Mouse (Mus musculus) hindbrain, postnatal 0 days (tissue): ENCODE data around the gene Dcun1d3. TPM values are rescaled to one million over a fixed set of nuclear protein-coding genes. Genes with fewer than 3 reads are reported as not detected.
A peak's percentile ranks its signal among the peaks of the same experiment; 100 is the strongest.

Experiments
- ATAC-seq: fragments of 200-750 bp; cut with Nextera tagmentation; 2 replicates; pipeline ENCODE4 v1.8.0; 2017; ENCODE audit warnings: mild to moderate bottlenecking, moderate TSS enrichment, moderate library complexity
- DNase-seq: peaks from one replicate; pipeline ENCODE4 v3.0.0-alpha.2; 2015; ENCODE audit warnings: low spot score
- H3K27ac ChIP-seq: fragments of 300-500 bp; sonication (generic); 2 replicates; pipeline ENCODE4 v1.5.1; 2014; ENCODE audit warnings: mild to moderate bottlenecking
- H3K27me3 ChIP-seq: fragments of 300-500 bp; sonication (generic); 2 replicates; pipeline ENCODE4 v1.6.1; 2014; ENCODE audit warnings: low read length, mixed read lengths; ENCODE audit not compliant: insufficient read depth
- H3K36me3 ChIP-seq: fragments of 300-500 bp; sonication (generic); 2 replicates; pipeline ENCODE4 v1.6.1; 2014; ENCODE audit warnings: low read length, mixed read lengths; ENCODE audit not compliant: insufficient read depth
- H3K4me1 ChIP-seq: fragments of 300-500 bp; sonication (generic); 2 replicates; pipeline ENCODE4 v1.6.1; 2014; ENCODE audit warnings: antibody characterized with exemption, low read length, mixed read lengths; ENCODE audit not compliant: insufficient read depth
- H3K4me2 ChIP-seq: fragments of 300-500 bp; sonication (generic); 2 replicates; pipeline ENCODE4 v1.6.1; 2014; ENCODE audit warnings: low read depth, mild to moderate bottlenecking, low read length, moderate library complexity, mixed read lengths
- H3K4me3 ChIP-seq: fragments of 300-500 bp; sonication (generic); 2 replicates; pipeline ENCODE4 v1.5.1; 2014; ENCODE audit warnings: low read length
- H3K9ac ChIP-seq: fragments of 300-500 bp; sonication (generic); replicated peaks from 2 replicates; pipeline ENCODE4 v1.6.1; 2014; ENCODE audit warnings: mild to moderate bottlenecking, low read length, moderate library complexity, mixed read lengths
- H3K9me3 ChIP-seq: fragments of 300-500 bp; sonication (generic); 2 replicates; pipeline ENCODE4 v1.6.1; 2016; ENCODE audit warnings: low read length, mixed read lengths
- CTCF ChIP-seq: IDR thresholded peaks from 2 replicates; pipeline ENCODE4 v1.5.1; 2016; ENCODE audit warnings: antibody characterized with exemption, control low read depth, low read depth
- WGBS: fragments of 180-500 bp; shearing (Covaris S2); extraction: QIAGEN DNeasy Blood & Tissue Kit; methylation state at CpG from one replicate; pipeline ENCODE4 v1.1.7; 2014; 5-methylcytosine and 5-hydroxymethylcytosine counted together
- polyA plus RNA-seq: library from polyadenylated mRNA; unstranded; fragments of >200 nt; fragmentation: Nextera tagmentation; extraction: Ambion mirVana; gene quantifications from 2 replicates; pipeline ENCODE4 v1.2.1, GENCODE M21; 2015
- total RNA-seq: library from RNA; depleted of rRNA; stranded (reverse); fragments of >200 nt; gene quantifications from 2 replicates; pipeline ENCODE4 v1.2.3, GENCODE M21; 2014

Dcun1d3 gene
- total and polyA plus RNA-seq, 2 experiments from 2014 or later = 8.5 to 11.5 TPM

GRCm38 (mm10) chr7:119875776-119876440 lies 20.2 kb downstream of the Dcun1d3 start:
- DNase-seq (peak; percentile 27), ATAC-seq (no peak)

DNA sequence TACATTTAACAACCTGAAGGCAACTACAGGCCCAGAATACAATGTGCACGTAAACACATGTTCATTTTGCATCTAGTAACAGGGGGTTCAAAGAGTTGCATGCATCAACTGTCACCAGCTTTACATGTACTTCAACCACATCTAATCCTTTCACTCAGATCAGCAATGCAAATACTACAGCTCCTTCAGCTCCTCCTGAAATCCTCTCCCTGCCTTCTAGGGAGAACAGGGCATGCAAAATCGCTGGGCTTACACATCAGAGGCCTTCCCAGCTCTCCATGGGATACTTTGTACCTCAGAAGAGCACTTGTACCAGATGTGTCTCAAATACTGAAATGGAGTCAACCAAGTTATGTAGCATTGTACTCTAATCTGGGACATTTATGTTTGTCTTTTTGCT lies 23.0 kb downstream of the Dcun1d3 start:
- Histone ChIP-seq H3K4me3 (no peak overlapping the region), H3K4me1 (no peaks in the 10 kb centered on the region), H3K36me3 (no peaks in the 10 kb centered on the region), H3K27me3 (no peaks in the 10 kb centered on the region), H3K9me3 (no peaks in the 10 kb centered on the region), H3K9ac (no peak overlapping the region), H3K4me2 (no peak overlapping the region), H3K27ac (no peak overlapping the region)
- TF ChIP-seq CTCF = no peak
- no peak for ATAC-seq
- WGBS = 49% methylated on average over 2 of the region's 2 CpGs
- DNase-seq = no peak

More at GRCm38 (mm10) chr7:119875776-119876440, 20.2 kb downstream of the Dcun1d3 start:
- Histone ChIP-seq H3K9ac (no peak overlapping the region), H3K4me3 (no peak overlapping the region), H3K27ac (no peak overlapping the region), H3K36me3 (no peaks in the 10 kb centered on the region), H3K9me3 (no peaks in the 10 kb centered on the region), H3K4me1 (no peaks in the 10 kb centered on the region), H3K4me2 (no peak overlapping the region), H3K27me3 (no peaks in the 10 kb centered on the region)
- no peak for TF ChIP-seq CTCF
- 37% methylated on average over 3 of the region's 3 CpGs for WGBS

GRCm38 (mm10) chr7:119872204-119872603 lies 23.9 kb downstream of the Dcun1d3 start:
- no peak overlapping the region for H3K4me2 ChIP-seq
- H3K36me3 ChIP-seq = no peaks in the 10 kb centered on the region; the same call in 1 of the 2 replicates
- no peaks in the 10 kb centered on the region for H3K9me3 ChIP-seq
- DNase-seq (no peak), ATAC-seq (no peak)
- H3K4me3 ChIP-seq = no peak overlapping the region
- 92% methylated on average over 4 of the region's 4 CpGs for WGBS
- no peak overlapping the region for H3K9ac ChIP-seq
- no peaks in the 10 kb centered on the region for H3K4me1 ChIP-seq
- TF ChIP-seq CTCF = no peak
- no peak overlapping the region for H3K27ac ChIP-seq
- H3K27me3 ChIP-seq = no peaks in the 10 kb centered on the region

GRCm38 (mm10) chr7:119866136-119866535 lies 30.0 kb downstream of the Dcun1d3 start:
- no peak overlapping the region for H3K9ac ChIP-seq
- no peak overlapping the region for H3K27ac ChIP-seq
- no peak overlapping the region for H3K4me2 ChIP-seq
- ATAC-seq (no peak), DNase-seq (no peak)
- WGBS = 61% methylated on average over 1 of the region's 1 CpGs
- no peak overlapping the region for H3K4me3 ChIP-seq
- peaks cover 9% of the 10 kb centered on the region; the same call in 1 of the 2 replicates for H3K4me1 ChIP-seq
- no peaks in the 10 kb centered on the region for H3K27me3 ChIP-seq
- H3K9me3 ChIP-seq = no peaks in the 10 kb centered on the region
- TF ChIP-seq CTCF = no peak
- no peaks in the 10 kb centered on the region; the same call in 1 of the 2 replicates for H3K36me3 ChIP-seq

GRCm38 (mm10) chr7:119864500-119864899 lies 31.6 kb downstream of the Dcun1d3 start:
- Histone ChIP-seq H3K9me3 (no peaks in the 10 kb centered on the region), H3K36me3 (no peaks in the 10 kb centered on the region; the same call in 1 of the 2 replicates), H3K27me3 (no peaks in the 10 kb centered on the region), H3K4me3 (no peak overlapping the region), H3K4me2 (no peak overlapping the region), H3K27ac (no peak overlapping the region), H3K9ac (no peak overlapping the region), H3K4me1 (peaks cover 9% of the 10 kb centered on the region; the same call in 1 of the 2 replicates)
- DNase-seq (no peak), ATAC-seq (no peak)
- TF ChIP-seq CTCF = no peak
- WGBS = 88% methylated on average over 5 of the region's 5 CpGs

DNA sequence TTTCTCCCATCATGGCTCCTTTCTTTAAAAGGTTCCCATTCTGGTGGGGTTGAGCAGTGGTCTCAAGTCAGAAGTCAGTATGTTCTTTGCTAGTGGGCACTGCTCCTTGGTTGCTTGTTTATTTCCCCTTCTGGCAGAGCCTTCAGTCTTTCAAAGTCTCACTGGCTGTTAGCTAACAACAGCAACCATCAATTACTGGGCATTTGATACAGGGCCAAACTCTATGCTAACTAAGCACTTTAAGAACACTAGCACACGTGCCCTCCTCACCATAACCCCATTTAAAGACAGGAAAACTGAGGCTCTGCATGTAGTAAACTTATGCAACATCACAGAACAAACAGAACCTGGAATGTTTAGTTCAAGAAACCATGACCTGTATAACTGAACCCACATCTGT lies 33.9 kb downstream of the Dcun1d3 start:
- Histone ChIP-seq H3K4me2 (no peak overlapping the region), H3K4me3 (no peak overlapping the region), H3K27me3 (no peaks in the 10 kb centered on the region), H3K36me3 (peaks cover 4% of the 10 kb centered on the region), H3K9ac (no peak overlapping the region; the same call in 1 of the 2 replicates), H3K27ac (peak overlapping the region; percentile 56; the same call in 1 of the 2 replicates), H3K9me3 (no peaks in the 10 kb centered on the region), H3K4me1 (peaks cover 9% of the 10 kb centered on the region; the same call in 1 of the 2 replicates)
- ATAC-seq (peak; percentile 28; the same call in 1 of the 2 replicates), DNase-seq (peak; percentile 41)
- no peak for TF ChIP-seq CTCF
- WGBS = 20% methylated on average over 1 of the region's 1 CpGs

DNA sequence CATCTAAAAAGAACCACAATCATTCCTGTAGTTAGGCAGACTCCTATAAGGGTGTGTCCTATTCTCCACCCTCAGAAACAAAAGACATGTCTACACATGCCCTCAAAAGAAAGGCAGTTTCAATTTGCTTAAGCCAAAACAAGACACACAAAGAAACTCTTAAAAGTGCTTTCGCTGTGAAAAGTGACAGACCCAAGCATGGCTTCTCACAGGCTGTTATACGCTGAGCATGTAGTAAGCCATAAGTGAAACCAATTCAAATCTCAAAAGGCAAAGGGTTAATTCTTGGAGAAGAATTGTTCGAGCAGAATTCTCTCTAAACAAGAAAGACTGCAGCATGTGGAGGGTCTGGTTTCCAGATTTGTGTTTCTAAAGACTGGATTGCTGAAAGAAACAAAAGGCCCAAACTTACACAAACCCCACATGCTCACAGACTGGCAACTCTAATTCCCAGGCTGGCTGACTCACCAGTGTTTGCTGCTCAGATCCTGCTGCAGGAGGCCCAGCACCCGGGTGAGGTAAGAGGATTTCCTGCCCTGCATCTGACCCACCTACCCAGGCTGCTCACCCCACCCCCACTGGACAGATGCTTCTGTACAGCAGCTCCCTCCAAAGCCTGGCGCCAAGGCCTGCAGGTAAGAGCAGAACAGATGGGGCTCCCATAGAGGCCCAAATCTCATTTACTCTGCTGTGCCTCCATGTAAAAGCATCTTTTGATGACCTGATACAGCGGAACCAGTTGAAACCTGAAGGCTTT lies 34.6 kb downstream of the Dcun1d3 start:
- Histone ChIP-seq H3K4me2 (no peak overlapping the region), H3K27ac (peak overlapping the region; percentile 56), H3K4me1 (peaks cover 9% of the 10 kb centered on the region; the same call in 1 of the 2 replicates), H3K9me3 (no peaks in the 10 kb centered on the region), H3K27me3 (no peaks in the 10 kb centered on the region), H3K9ac (no peak overlapping the region; the same call in 1 of the 2 replicates), H3K4me3 (no peak overlapping the region), H3K36me3 (peaks cover 4% of the 10 kb centered on the region)
- 26% methylated on average over 6 of the region's 6 CpGs for WGBS
- no peak for TF ChIP-seq CTCF
- ATAC-seq = peak; percentile 72
- peak; percentile 44 for DNase-seq
